8 mouse cellular contexts compared by ENCODE assay signal in the genomic region with DNA sequence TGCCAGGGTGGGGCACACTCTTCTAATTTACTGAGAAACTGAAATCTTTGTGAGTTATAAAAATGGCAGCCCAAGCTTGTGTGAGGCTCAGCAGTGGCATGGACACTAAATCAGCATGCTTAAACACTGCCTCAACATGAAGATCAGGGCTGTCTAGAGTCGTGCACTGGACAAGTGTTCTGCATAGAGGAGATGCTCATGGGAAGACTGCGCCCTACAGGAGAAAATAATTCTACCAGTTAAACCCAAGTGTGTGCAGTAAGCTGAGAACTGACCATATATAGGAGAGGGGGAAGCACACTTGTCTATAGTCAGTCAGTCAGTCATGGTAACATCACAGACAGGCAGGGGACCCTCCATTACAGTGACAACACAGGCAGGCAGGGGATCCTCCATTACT. TPM values are rescaled to one million over a fixed set of nuclear protein-coding genes. Genes with fewer than 3 reads are reported as not detected.
DNase-seq lines count a peak whose midpoint lies in the region; ATAC-seq and TF ChIP-seq lines count a peak whose summit lies in the region.

No protein-coding gene starts in this region.

- no peak for TF ChIP-seq POLR2A in lung, adult 2 months (IDR thresholded peaks at IDR 0.05; ENCODE audit: borderline replicate concordance, extremely low read depth, low read depth, low read length)
- no peak for TF ChIP-seq POLR2A in cortical plate, adult 2 months (IDR thresholded peaks at IDR 0.05; ENCODE audit: extremely low read depth, insufficient read depth, low read length)

- no peak overlapping the region for H3K9ac ChIP-seq in heart, embryonic 12.5 days
- H3K9ac ChIP-seq in lung, embryonic 14.5 days: no peak overlapping the region

- 56% methylated on average over 2 of the region's 2 CpGs for WGBS in heart, embryonic 12.5 days
- WGBS in lung, embryonic 14.5 days: 51% methylated on average over 2 of the region's 2 CpGs
- 43% methylated on average over 2 of the region's 2 CpGs for WGBS in lung, adult 2 months

- peak overlapping the region; percentile 76 for H3K27ac ChIP-seq in heart, embryonic 12.5 days (ENCODE audit: poor library complexity, severe bottlenecking)
- H3K27ac ChIP-seq in lung, embryonic 14.5 days (ENCODE audit: low read depth): no peak overlapping the region; the same call in 1 of the 2 replicates
- H3K27ac ChIP-seq in cortical plate, adult 2 months (ENCODE audit: insufficient read depth, low read length): no peak overlapping the region

- intact Hi-C loops in gastrocnemius, postnatal 14 days (cut with DNase I; ENCODE audit: low total_unique reads): no loop called here

- H3K36me3 ChIP-seq in heart, embryonic 12.5 days: peaks cover 46% of the 10 kb centered on the region
- peaks cover 8% of the 10 kb centered on the region; the same call in 1 of the 2 replicates for H3K36me3 ChIP-seq in lung, embryonic 14.5 days (ENCODE audit: insufficient read depth)

- H3K4me3 ChIP-seq in heart, embryonic 12.5 days: no peak overlapping the region
- H3K4me3 ChIP-seq in lung, embryonic 14.5 days (ENCODE audit: low read depth, low read length): no peak overlapping the region
- H3K4me3 ChIP-seq in lung, adult 2 months (replicated peaks; ENCODE audit: extremely low read depth, low read depth, low read length): no peak overlapping the region
- no peak overlapping the region for H3K4me3 ChIP-seq in cortical plate, adult 2 months (ENCODE audit: insufficient read depth, low read length)

- H3K4me1 ChIP-seq in heart, embryonic 12.5 days (replicated peaks): peaks cover 61% of the 10 kb centered on the region
- no peaks in the 10 kb centered on the region; the same call in 1 of the 2 replicates for H3K4me1 ChIP-seq in lung, embryonic 14.5 days (ENCODE audit: insufficient read depth)
- H3K4me1 ChIP-seq in lung, adult 2 months (ENCODE audit: control insufficient read depth, insufficient read depth, low read length): peaks cover 6% of the 10 kb centered on the region; the same call in 1 of the 2 replicates
- peaks cover 3% of the 10 kb centered on the region; the same call in 1 of the 2 replicates for H3K4me1 ChIP-seq in cortical plate, adult 2 months (ENCODE audit: control insufficient read depth, insufficient read depth, low read length)

- no peaks in the 10 kb centered on the region for H3K27me3 ChIP-seq in heart, embryonic 12.5 days (replicated peaks)
- H3K27me3 ChIP-seq in lung, embryonic 14.5 days (ENCODE audit: insufficient read depth, low read length): no peaks in the 10 kb centered on the region

- ATAC-seq in heart, embryonic 12.5 days (ENCODE audit: insufficient number of reproducible peaks, low FRiP score): 0 out of 2 replicates have a peak, but pooled peaks have one; percentile 5
- ATAC-seq in lung, embryonic 14.5 days (ENCODE audit: insufficient read depth): peak; percentile 47; the same call in 1 of the 2 replicates
- ATAC-seq in erythroblast, adult 5-6 weeks (replicated peaks; ENCODE audit: low FRiP score, poor library complexity, severe bottlenecking): no peak

- no peak for DNase-seq in heart, adult 8-10 months (ENCODE audit: low spot score)
- peak; percentile 53 for DNase-seq in lung, embryonic 14.5 days
- no peak for DNase-seq in lung, adult 2 months
- DNase-seq in lung, postnatal 36 days: peak; percentile 27
- DNase-seq in gastrocnemius, postnatal 14 days: no peak

- H3K9me3 ChIP-seq in heart, embryonic 12.5 days (replicated peaks): no peaks in the 10 kb centered on the region
- no peaks in the 10 kb centered on the region for H3K9me3 ChIP-seq in lung, embryonic 14.5 days (ENCODE audit: low read depth, low read length)

- no peak overlapping the region for H3K4me2 ChIP-seq in heart, embryonic 12.5 days
- no peak overlapping the region for H3K4me2 ChIP-seq in lung, embryonic 14.5 days

- peak; percentile 28; the same call in 1 of the 2 replicates for TF ChIP-seq CTCF in lung, embryonic 14.5 days (IDR thresholded peaks at IDR 0.05; ENCODE audit: low read depth)
- no peak for TF ChIP-seq CTCF in lung, adult 2 months (IDR thresholded peaks at IDR 0.05; ENCODE audit: insufficient read depth, low read length)
- peak; percentile 17; the same call in 1 of the 2 replicates for TF ChIP-seq CTCF in cortical plate, adult 2 months (IDR thresholded peaks at IDR 0.05; ENCODE audit: extremely low read depth, insufficient read depth, low read length)

RNA-seq across cellular contexts. Expression of a gene that starts 43.0 kb away (rescaled TPM):
- 172 and 177 TPM in 2 replicates for polyA plus RNA-seq in heart, embryonic 12.5 days (2016; fragmentation: Nextera tagmentation; extraction: Ambion mirVana)
- total RNA-seq in heart, adult 8-10 months (2022): 100 to 1,000 TPM in 2 of 4 experiments, 10 to 100 TPM in 2; 83.0 to 114 (median 106) TPM
- polyA plus RNA-seq in lung, embryonic 14.5 days (2014; fragmentation: Nextera tagmentation; extraction: Ambion mirVana): 115 and 117 TPM in 2 replicates
- 21.5 and 23.4 TPM in 2 replicates for polyA plus RNA-seq in lung, adult 2 months (2012; rRNA removed)
- polyA plus RNA-seq in cortical plate, adult 2 months (2012; rRNA removed): 125 and 126 TPM in 2 replicates
- total RNA-seq in gastrocnemius, postnatal 14 days (2021): 100 to 1,000 TPM; 148 to 151 TPM
- 12.1 and 19.4 TPM in 2 replicates for total RNA-seq in erythroblast, adult 5-6 weeks (2015; ENCODE audit: low replicate concordance)
- 6.6 and 17.6 TPM in 2 replicates for total RNA-seq in erythroblast, adult 5-6 weeks (2017; ENCODE audit: low replicate concordance)

Comparison
In these comparisons a context has a peak if more than half of its experiments do, and no peak if none do; other contexts are left out.
1. DNase-seq: peak in lung, embryonic 14.5 days (single experiment) and lung, postnatal 36 days (single experiment); none in heart, adult 8-10 months (single experiment), lung, adult 2 months (single experiment) and gastrocnemius, postnatal 14 days (single experiment).